Mouse (Mus musculus) megakaryocyte-erythroid progenitor cell, adult 5-6 weeks (primary cell): Measurements from ENCODE around the gene Olfr878. TPM values are rescaled to one million over a fixed set of nuclear protein-coding genes. Genes with fewer than 3 reads are reported as not detected.

Experiments used
- ATAC-seq: replicated peaks from 2 replicates; pipeline ENCODE4 v1.8.0; 2016; ENCODE audit warnings: mild to moderate bottlenecking, inconsistent platforms; ENCODE audit not compliant: severe bottlenecking, poor library complexity, low FRiP score, low TSS enrichment
- total RNA-seq, 2 experiments: library from RNA; stranded (forward) in 1 of 2; stranded (reverse) in 1 of 2; fragments of 200-1000, 215-1000 nt in 1 of 2; fragments of >200 nt in 1 of 2; fragmentation: Nextera tagmentation in 1 of 2; gene quantifications; 2 replicates each; pipeline ENCODE4 v1.2.3; 2014 to 2017

Olfr878 gene
- total RNA-seq (2014; fragmentation: Nextera tagmentation) = not detected in 2 replicates
- not detected in 2 replicates for total RNA-seq (2017)

DNA sequence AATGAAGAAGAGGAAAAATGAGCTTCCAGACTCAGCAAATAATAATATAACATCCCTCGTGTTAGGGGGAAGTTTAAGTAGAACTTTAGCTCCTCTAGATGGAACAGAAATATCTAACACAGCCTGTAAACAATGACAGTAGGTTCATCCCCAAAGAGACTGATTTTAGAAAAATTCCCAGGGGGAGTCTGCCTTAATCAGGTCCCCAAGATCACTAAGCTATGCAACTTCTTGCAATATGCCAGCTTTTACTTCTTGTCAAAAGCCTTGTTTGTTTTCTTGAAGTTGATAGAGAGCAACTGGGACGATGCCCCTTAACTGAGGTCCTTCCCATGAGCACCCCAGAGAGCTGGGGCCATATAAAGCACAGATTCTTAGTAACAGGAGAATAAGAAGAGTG is at the start of gene Olfr878:
Olfr878 (plus strand) TSS at position 301 of the 400 bp plus-strand sequence.
- no peak for ATAC-seq

DNA sequence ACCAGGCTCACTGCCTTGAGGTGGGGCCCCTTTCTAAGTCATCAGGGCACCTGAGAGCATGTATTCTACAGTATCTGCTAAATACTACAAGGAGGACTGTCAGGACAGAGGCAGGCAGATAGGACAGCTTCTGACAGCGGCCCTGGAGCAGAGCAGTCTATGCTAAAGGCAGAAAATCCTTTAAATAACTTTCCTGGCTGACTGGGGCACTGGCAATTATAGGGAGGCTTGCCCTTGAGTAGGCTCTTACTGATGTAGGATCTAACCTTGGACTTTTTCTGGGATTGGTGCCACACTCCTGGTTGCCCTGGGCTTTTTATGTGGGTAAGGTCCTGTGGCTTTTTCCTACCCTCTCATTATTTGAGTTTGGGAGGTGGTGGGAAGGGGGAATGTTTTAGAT is 47.4 kb upstream of the Olfr878 start:
- ATAC-seq = no peak

- ATAC-seq = no peak
These were observed 46.5 kb upstream of the Olfr878 start for GRCm38 (mm10) chr9:37871097-37871496.

DNA sequence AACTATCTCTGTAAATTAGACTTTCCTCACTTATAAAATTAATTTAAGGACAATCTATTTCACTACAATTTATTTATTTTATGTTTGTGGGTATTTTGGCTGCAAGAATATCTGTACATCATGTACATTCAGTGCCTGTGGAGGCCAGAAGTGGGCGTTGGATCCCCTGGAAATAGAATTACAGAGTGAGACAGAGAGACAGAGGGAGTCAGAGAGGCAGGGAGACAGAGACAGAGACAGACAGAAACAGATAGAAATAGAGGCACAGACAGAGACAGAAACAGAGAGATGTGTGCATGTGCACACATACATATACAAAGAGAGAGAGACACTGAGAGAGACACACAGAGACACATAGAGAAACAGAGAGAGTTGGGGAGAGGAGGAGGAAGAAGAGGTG is 46.1 kb upstream of the Olfr878 start:
- ATAC-seq = no peak

- no peak for ATAC-seq
These were observed 26.7 kb upstream of the Olfr878 start for GRCm38 (mm10) chr9:37890960-37891359.

- ATAC-seq = no peak
These were observed 21.0 kb upstream of the Olfr878 start, which contains the start of gene Olfr145 for GRCm38 (mm10) chr9:37896661-37897060. TSS of gene Olfr145 (plus strand) at chr9:37896724.

DNA sequence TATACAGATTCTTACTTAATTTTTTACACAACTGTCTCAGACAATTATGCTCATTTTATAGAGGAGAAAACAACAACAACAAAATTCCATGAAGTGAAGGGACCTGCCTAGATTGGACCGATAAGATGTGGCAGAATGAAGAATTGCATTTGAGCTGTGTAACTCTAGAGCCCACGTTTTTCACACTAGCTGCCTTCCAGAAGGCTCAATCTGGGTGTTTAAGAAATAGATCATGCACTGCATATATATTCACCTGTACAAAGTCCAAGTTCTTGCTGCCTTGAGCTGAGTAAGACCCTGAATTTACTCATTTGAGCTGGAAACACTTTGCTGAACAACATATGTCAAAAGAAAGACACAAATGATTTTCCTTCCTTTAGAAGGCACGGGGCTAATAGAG is 12.1 kb upstream of the Olfr878 start:
- no peak for ATAC-seq

DNA sequence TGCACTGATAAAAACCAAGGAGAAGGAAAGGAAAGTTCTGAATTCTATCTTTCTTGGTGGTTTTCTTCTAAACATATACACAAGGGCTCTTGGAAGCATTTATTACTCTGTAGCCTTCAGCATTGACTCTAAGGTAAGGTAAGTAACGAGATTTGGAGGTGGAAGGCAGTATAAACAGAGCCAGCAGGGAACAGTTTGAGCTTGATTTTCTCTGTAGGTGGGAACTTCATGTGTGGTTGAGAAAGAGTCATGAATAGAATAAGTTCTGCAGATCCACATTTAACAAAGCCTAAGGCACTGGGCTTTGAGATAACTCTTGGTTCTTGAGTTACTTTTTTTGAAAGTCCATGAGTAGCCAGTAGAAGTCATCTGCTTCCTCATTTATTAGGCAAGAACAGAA is 378 bp downstream of the Olfr878 start:
- ATAC-seq = no peak

DNA sequence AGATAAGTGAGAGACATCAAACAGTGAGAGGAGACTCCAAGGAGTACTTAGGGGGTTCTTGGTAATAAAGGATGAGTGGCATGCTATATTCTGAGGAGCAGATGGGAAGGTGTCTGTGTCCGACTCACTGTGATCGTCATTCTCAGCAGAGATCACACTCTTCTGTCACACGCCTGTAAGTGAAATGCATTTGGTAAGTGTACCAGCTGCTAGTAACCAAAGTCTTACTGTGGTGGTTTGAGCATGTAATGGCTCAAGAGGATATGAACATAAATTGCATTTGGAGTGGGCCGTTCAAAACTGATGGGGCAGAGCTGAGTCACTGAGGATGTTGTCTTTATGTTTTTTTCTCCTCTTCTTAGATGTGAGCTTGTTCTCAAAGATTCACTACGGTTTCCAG is 6.6 kb downstream of the Olfr878 start:
- no peak for ATAC-seq

DNA sequence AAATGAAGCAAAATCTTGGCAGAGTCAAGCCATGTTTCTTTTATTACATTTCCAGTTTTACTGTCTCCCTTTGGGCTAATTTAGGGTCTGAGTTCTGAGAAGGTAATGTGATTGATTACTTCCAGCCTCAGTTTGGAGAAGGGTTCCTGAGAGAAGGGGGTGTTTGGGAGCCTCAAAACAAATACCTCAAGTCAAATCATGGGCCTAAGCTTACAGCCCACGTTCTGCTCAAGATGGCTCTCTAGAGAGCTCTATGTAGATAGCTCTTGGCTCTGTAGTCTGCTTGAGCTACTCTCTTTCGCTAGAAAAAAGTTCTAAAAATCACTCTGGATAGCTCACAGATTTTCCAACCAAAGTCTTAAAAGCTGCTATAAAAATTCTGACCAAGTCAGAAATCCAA is 7.8 kb downstream of the Olfr878 start:
- ATAC-seq = no peak

GRCm38 (mm10) chr9:37926019-37927013 is 8.7 kb downstream of the Olfr878 start:
- ATAC-seq = no peak

DNA sequence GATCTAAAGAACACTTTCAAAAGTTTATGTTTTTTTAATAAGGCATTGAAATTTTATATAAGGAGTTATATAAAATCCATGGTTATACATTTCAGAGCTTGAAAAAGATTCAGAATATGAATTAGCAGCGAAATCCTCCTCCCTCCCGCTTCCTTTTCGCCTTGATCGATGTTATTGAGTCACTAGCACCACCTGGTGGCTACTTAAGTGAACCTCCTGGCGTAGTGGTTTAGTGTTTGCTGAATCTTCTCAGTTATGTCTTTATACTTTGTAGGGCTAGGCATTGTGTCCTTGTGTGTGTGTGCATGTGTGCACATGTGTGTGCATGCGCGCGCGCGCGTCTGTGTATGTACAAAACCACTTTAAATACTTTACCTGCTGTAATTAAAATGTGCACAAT is 14.9 kb downstream of the Olfr878 start:
- peak; percentile 88 for ATAC-seq

DNA sequence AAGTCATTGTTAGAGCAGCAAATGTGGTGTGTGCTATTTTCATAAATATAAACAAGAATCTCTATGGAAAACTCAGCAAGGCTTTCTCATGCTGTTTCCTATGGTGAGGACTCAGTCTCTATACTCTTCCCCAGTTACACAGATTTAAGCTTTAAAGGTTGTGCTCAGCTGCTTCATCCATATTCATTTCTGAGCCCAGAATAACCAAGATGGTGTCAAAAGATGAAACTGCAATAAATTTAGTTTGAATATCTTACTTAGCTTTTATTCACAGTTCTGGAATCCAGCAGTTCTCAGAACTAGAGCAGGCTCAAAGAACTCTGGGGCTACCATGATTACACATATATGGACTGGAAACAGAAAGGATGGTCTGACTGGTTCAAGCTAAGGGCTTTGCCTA is 16.5 kb downstream of the Olfr878 start:
- no peak for ATAC-seq

DNA sequence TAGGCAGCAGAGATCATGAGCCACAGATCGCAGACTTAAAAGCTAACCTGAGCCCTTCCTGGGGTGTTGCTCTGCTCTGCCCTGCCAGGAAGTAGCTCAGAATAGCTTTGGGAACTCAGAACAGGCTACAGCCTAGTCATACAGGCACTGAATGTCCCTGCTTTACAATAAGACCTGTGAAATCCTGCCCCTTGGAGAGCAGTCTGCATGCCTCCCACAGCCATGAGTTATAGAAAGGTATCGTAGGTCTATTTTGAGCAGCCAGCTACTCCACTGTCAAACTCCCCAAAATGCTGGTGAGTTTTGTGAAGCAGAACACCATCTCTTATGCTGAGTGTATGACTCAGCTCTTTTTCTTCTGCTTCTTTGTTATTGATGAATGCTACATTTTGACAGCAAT is 23.5 kb downstream of the Olfr878 start:
- ATAC-seq = no peak

Other genes with a start within 250 kb of the Olfr878 start
- not detected in 2 replicates for gene Panx3, start 248.6 kb upstream of the Olfr878 start, total RNA-seq (2014; fragmentation: Nextera tagmentation)
- not detected in 2 replicates for gene Panx3, start 248.6 kb upstream of the Olfr878 start, total RNA-seq (2017)
- not detected in 2 replicates for gene Olfr160, start 201.6 kb upstream of the Olfr878 start, total RNA-seq (2014; fragmentation: Nextera tagmentation)
- gene Olfr160, start 201.6 kb upstream of the Olfr878 start, total RNA-seq (2017) = not detected in 2 replicates
- not detected in 2 replicates for gene Olfr874, start 172.7 kb upstream of the Olfr878 start, total RNA-seq (2014; fragmentation: Nextera tagmentation)
- gene Olfr874, start 172.7 kb upstream of the Olfr878 start, total RNA-seq (2017) = not detected in 2 replicates
- not detected in 2 replicates for gene Olfr875, start 146.0 kb upstream of the Olfr878 start, total RNA-seq (2014; fragmentation: Nextera tagmentation)
- gene Olfr875, start 146.0 kb upstream of the Olfr878 start, total RNA-seq (2017) = not detected in 2 replicates
- not detected in 2 replicates for gene Olfr876, start 114.8 kb upstream of the Olfr878 start, total RNA-seq (2014; fragmentation: Nextera tagmentation)
- not detected in 2 replicates for gene Olfr876, start 114.8 kb upstream of the Olfr878 start, total RNA-seq (2017)
- gene Olfr877, start 63.6 kb upstream of the Olfr878 start, total RNA-seq (2014; fragmentation: Nextera tagmentation) = not detected in 2 replicates
- not detected in 2 replicates for gene Olfr877, start 63.6 kb upstream of the Olfr878 start, total RNA-seq (2017)
- not detected in 2 replicates for gene Olfr145, start 21.1 kb upstream of the Olfr878 start, total RNA-seq (2014; fragmentation: Nextera tagmentation)
- not detected in 2 replicates for gene Olfr145, start 21.1 kb upstream of the Olfr878 start, total RNA-seq (2017)
- gene Olfr881, start 74.0 kb downstream of the Olfr878 start, total RNA-seq (2014; fragmentation: Nextera tagmentation) = not detected in 2 replicates
- not detected in 2 replicates for gene Olfr881, start 74.0 kb downstream of the Olfr878 start, total RNA-seq (2017)
- gene Olfr883, start 108.0 kb downstream of the Olfr878 start, total RNA-seq (2014; fragmentation: Nextera tagmentation) = not detected in 2 replicates
- gene Olfr883, start 108.0 kb downstream of the Olfr878 start, total RNA-seq (2017) = not detected in 2 replicates
- gene Olfr884, start 128.7 kb downstream of the Olfr878 start, total RNA-seq (2014; fragmentation: Nextera tagmentation) = not detected in 2 replicates
- gene Olfr884, start 128.7 kb downstream of the Olfr878 start, total RNA-seq (2017) = not detected in 2 replicates
- gene Olfr885, start 143.5 kb downstream of the Olfr878 start, total RNA-seq (2014; fragmentation: Nextera tagmentation) = not detected in 2 replicates
- not detected in 2 replicates for gene Olfr885, start 143.5 kb downstream of the Olfr878 start, total RNA-seq (2017)
- not detected in 2 replicates for gene Olfr887, start 166.2 kb downstream of the Olfr878 start, total RNA-seq (2014; fragmentation: Nextera tagmentation)
- gene Olfr887, start 166.2 kb downstream of the Olfr878 start, total RNA-seq (2017) = not detected in 2 replicates
- not detected in 2 replicates for gene Olfr888, start 190.3 kb downstream of the Olfr878 start, total RNA-seq (2014; fragmentation: Nextera tagmentation)
- not detected in 2 replicates for gene Olfr888, start 190.3 kb downstream of the Olfr878 start, total RNA-seq (2017)
- gene Olfr889, start 197.4 kb downstream of the Olfr878 start, total RNA-seq (2014; fragmentation: Nextera tagmentation) = 0.13 and 0.15 TPM in 2 replicates
- gene Olfr889, start 197.4 kb downstream of the Olfr878 start, total RNA-seq (2017) = not detected in 2 replicates
- not detected in 2 replicates for gene Olfr890, start 224.7 kb downstream of the Olfr878 start, total RNA-seq (2014; fragmentation: Nextera tagmentation)
- gene Olfr890, start 224.7 kb downstream of the Olfr878 start, total RNA-seq (2017) = not detected in 2 replicates